Mouse (Mus musculus) midbrain, postnatal 0 days (tissue): Measurements from ENCODE around the gene Dhx40. TPM values are rescaled to one million over a fixed set of nuclear protein-coding genes. Genes with fewer than 3 reads are reported as not detected.

Experiments used
- ATAC-seq: fragments of 200-750 bp; cut with Nextera tagmentation; 2 replicates; pipeline ENCODE4 v1.8.0; 2017; ENCODE audit warnings: moderate number of reproducible peaks, mild to moderate bottlenecking, moderate TSS enrichment, moderate library complexity; ENCODE audit not compliant: low FRiP score
- DNase-seq: peaks from one replicate; pipeline ENCODE4 v3.0.0-alpha.2; 2015; ENCODE audit warnings: low spot score
- H3K27ac ChIP-seq: fragments of 300-500 bp; sonication (generic); 2 replicates; pipeline ENCODE4 v1.5.1; 2014; ENCODE audit warnings: low read depth, mild to moderate bottlenecking, low read length, mixed read lengths
- H3K27me3 ChIP-seq: fragments of 300-500 bp; sonication (generic); 2 replicates; pipeline ENCODE4 v1.6.1; 2014; ENCODE audit warnings: low read length, control low read depth, mixed read lengths; ENCODE audit not compliant: insufficient read depth
- H3K36me3 ChIP-seq: fragments of 300-500 bp; sonication (generic); 2 replicates; pipeline ENCODE4 v1.6.1; 2014; ENCODE audit warnings: low read length, control low read depth, mixed read lengths; ENCODE audit not compliant: insufficient read depth
- H3K4me1 ChIP-seq: fragments of 300-500 bp; sonication (generic); 2 replicates; pipeline ENCODE4 v1.6.1; 2014; ENCODE audit warnings: mild to moderate bottlenecking, control low read depth, antibody characterized with exemption, low read length, mixed read lengths; ENCODE audit not compliant: insufficient read depth
- H3K4me2 ChIP-seq: fragments of 300-500 bp; sonication (generic); 2 replicates; pipeline ENCODE4 v1.6.1; 2014; ENCODE audit warnings: low read depth, mild to moderate bottlenecking, low read length, mixed read lengths; ENCODE audit not compliant: poor library complexity, severe bottlenecking
- H3K4me3 ChIP-seq: fragments of 300-500 bp; sonication (generic); 2 replicates; pipeline ENCODE4 v1.5.1; 2014; ENCODE audit warnings: low read depth, mild to moderate bottlenecking, low read length, moderate library complexity
- H3K9ac ChIP-seq: fragments of 300-500 bp; sonication (generic); replicated peaks from 2 replicates; pipeline ENCODE4 v1.6.1; 2014; ENCODE audit warnings: mild to moderate bottlenecking, low read length, moderate library complexity, mixed read lengths; ENCODE audit not compliant: poor library complexity, severe bottlenecking
- H3K9me3 ChIP-seq: fragments of 300-500 bp; sonication (generic); 2 replicates; pipeline ENCODE4 v1.6.1; 2016; ENCODE audit warnings: low read length, control low read depth
- CTCF ChIP-seq: IDR thresholded peaks from 2 replicates; pipeline ENCODE4 v1.5.1; 2016; ENCODE audit warnings: antibody characterized with exemption, mild to moderate bottlenecking
- WGBS: fragments of 180-500 bp; shearing (Covaris S2); extraction: QIAGEN DNeasy Blood & Tissue Kit; methylation state at CpG from one replicate; pipeline ENCODE4 v1.1.7; 2014; 5-methylcytosine and 5-hydroxymethylcytosine counted together
- polyA plus RNA-seq: library from polyadenylated mRNA; unstranded; fragments of >200 nt; fragmentation: Nextera tagmentation; extraction: Ambion mirVana; gene quantifications from 2 replicates; pipeline ENCODE4 v1.2.1, GENCODE M21; 2015
- total RNA-seq: library from RNA; depleted of rRNA; stranded (reverse); fragments of >200 nt; gene quantifications from 2 replicates; pipeline ENCODE4 v1.2.3, GENCODE M21; 2014; rRNA removed

The Dhx40 gene
- total RNA-seq (14.9 and 18.2 TPM in 2 replicates), polyA plus RNA-seq (10.2 and 11.1 TPM in 2 replicates)

- 6% methylated on average over 40 of the region's 40 CpGs for WGBS
- Histone ChIP-seq H3K4me1 (no peaks in the 10 kb centered on the region), H3K9ac (peak within 1 kb of the TSS; percentile 60), H3K4me2 (peak within 1 kb of the TSS; percentile 78), H3K27me3 (no peaks in the 10 kb centered on the region), H3K9me3 (no peaks in the 10 kb centered on the region), H3K27ac (peak within 1 kb of the TSS; percentile 60), H3K4me3 (peak within 1 kb of the TSS; percentile 99), H3K36me3 (peaks cover 5% of the 10 kb centered on the region; the same call in 1 of the 2 replicates)
- TF ChIP-seq CTCF = no peak
- DNase-seq (peak; percentile 95), ATAC-seq (peak; percentile 94)
Observed at GRCm38 (mm10) chr11:86807505-86807989, at the start of gene Dhx40. Gene Dhx40 (minus strand): TSS chr11:86807746.

GRCm38 (mm10) chr11:86855639-86856425 lies 48.3 kb upstream of the Dhx40 start:
- H3K9me3 ChIP-seq = no peaks in the 10 kb centered on the region
- ATAC-seq (no peak), DNase-seq (peak; percentile 38)
- TF ChIP-seq CTCF = no peak
- H3K4me3 ChIP-seq = no peak overlapping the region
- WGBS = 56% methylated on average over 12 of the region's 12 CpGs
- H3K4me1 ChIP-seq = 0 out of 2 replicates have a peak, but pooled peaks cover 6% of the 10 kb centered on the region
- no peak overlapping the region for H3K9ac ChIP-seq
- no peaks in the 10 kb centered on the region for H3K27me3 ChIP-seq
- no peaks in the 10 kb centered on the region for H3K36me3 ChIP-seq
- H3K4me2 ChIP-seq = no peak overlapping the region
- H3K27ac ChIP-seq = peak overlapping the region; percentile 18; the same call in 1 of the 2 replicates

GRCm38 (mm10) chr11:86853081-86853480 lies 45.5 kb upstream of the Dhx40 start:
- Histone ChIP-seq H3K4me1 (0 out of 2 replicates have a peak, but pooled peaks cover 6% of the 10 kb centered on the region), H3K4me2 (no peak overlapping the region), H3K27ac (no peak overlapping the region), H3K27me3 (no peaks in the 10 kb centered on the region), H3K9ac (no peak overlapping the region), H3K9me3 (no peaks in the 10 kb centered on the region), H3K4me3 (no peak overlapping the region), H3K36me3 (no peaks in the 10 kb centered on the region)
- no peak for ATAC-seq
- no peak for TF ChIP-seq CTCF
- DNase-seq = no peak
- 77% methylated on average over 3 of the region's 3 CpGs for WGBS

GRCm38 (mm10) chr11:86852534-86853054 lies 45.0 kb upstream of the Dhx40 start:
- Histone ChIP-seq H3K4me3 (no peak overlapping the region), H3K9me3 (no peaks in the 10 kb centered on the region), H3K27me3 (no peaks in the 10 kb centered on the region), H3K27ac (no peak overlapping the region), H3K9ac (no peak overlapping the region), H3K4me2 (no peak overlapping the region), H3K36me3 (no peaks in the 10 kb centered on the region), H3K4me1 (0 out of 2 replicates have a peak, but pooled peaks cover 6% of the 10 kb centered on the region)
- ATAC-seq (no peak), DNase-seq (peak; percentile 63)
- 44% methylated on average over 13 of the region's 13 CpGs for WGBS
- TF ChIP-seq CTCF = no peak

- H3K27me3 ChIP-seq = no peaks in the 10 kb centered on the region
- DNase-seq (no peak), ATAC-seq (no peak)
- H3K4me1 ChIP-seq = 0 out of 2 replicates have a peak, but pooled peaks cover 6% of the 10 kb centered on the region
- WGBS = 27% methylated on average over 7 of the region's 7 CpGs
- no peak overlapping the region for H3K4me2 ChIP-seq
- no peaks in the 10 kb centered on the region for H3K9me3 ChIP-seq
- no peak overlapping the region for H3K4me3 ChIP-seq
- TF ChIP-seq CTCF = no peak
- peak overlapping the region; percentile 43; the same call in 1 of the 2 replicates for H3K27ac ChIP-seq
- no peaks in the 10 kb centered on the region for H3K36me3 ChIP-seq
- no peak overlapping the region for H3K9ac ChIP-seq
Observed at GRCm38 (mm10) chr11:86851714-86852533, 44.4 kb upstream of the Dhx40 start.
